Mouse (Mus musculus) limb, embryonic 14.5 days (tissue): ENCODE data around the gene March5. TPM values are rescaled to one million over a fixed set of nuclear protein-coding genes. Genes with fewer than 3 reads are reported as not detected.

Source experiments
- ATAC-seq: fragments of 200-750 bp; cut with Nextera tagmentation; 2 replicates; pipeline ENCODE4 v1.8.0; 2017; ENCODE audit warnings: low read depth, moderate number of reproducible peaks, moderate TSS enrichment; ENCODE audit not compliant: low FRiP score
- DNase-seq: peaks from one replicate; pipeline ENCODE4 v3.0.0-alpha.2; 2015; ENCODE audit warnings: low spot score
- H3K27ac ChIP-seq: fragments of 300-500 bp; sonication (generic); replicated peaks from 2 replicates; pipeline ENCODE4 v1.5.1; 2014; ENCODE audit warnings: low read depth, mild to moderate bottlenecking, low read length, moderate library complexity, mixed read lengths
- H3K27me3 ChIP-seq: fragments of 300-500 bp; sonication (generic); 2 replicates; pipeline ENCODE4 v1.6.1; 2014; ENCODE audit warnings: low read length, mixed read lengths; ENCODE audit not compliant: control insufficient read depth, insufficient read depth
- H3K36me3 ChIP-seq: fragments of 300-500 bp; sonication (generic); 2 replicates; pipeline ENCODE4 v1.6.1; 2014; ENCODE audit warnings: mild to moderate bottlenecking, low read length, moderate library complexity, mixed read lengths; ENCODE audit not compliant: control insufficient read depth, insufficient read depth
- H3K4me1 ChIP-seq: fragments of 300-500 bp; sonication (generic); 2 replicates; pipeline ENCODE4 v1.6.1; 2014; ENCODE audit warnings: antibody characterized with exemption, low read length, mixed read lengths; ENCODE audit not compliant: control insufficient read depth, insufficient read depth
- H3K4me2 ChIP-seq: fragments of 300-500 bp; sonication (generic); replicated peaks from 2 replicates; pipeline ENCODE4 v1.6.1; 2014; ENCODE audit warnings: low read depth, mild to moderate bottlenecking, low read length, moderate library complexity; ENCODE audit not compliant: severe bottlenecking
- H3K4me3 ChIP-seq: fragments of 300-500 bp; sonication (generic); replicated peaks from 2 replicates; pipeline ENCODE4 v1.5.1; 2014; ENCODE audit warnings: low read length
- H3K9ac ChIP-seq: fragments of 300-500 bp; sonication (generic); 2 replicates; pipeline ENCODE4 v1.6.1; 2014; ENCODE audit warnings: mild to moderate bottlenecking, low read depth, low read length, moderate library complexity; ENCODE audit not compliant: severe bottlenecking
- H3K9me3 ChIP-seq: fragments of 300-500 bp; sonication (generic); 2 replicates; pipeline ENCODE4 v1.6.1; 2016; ENCODE audit warnings: low read length; ENCODE audit not compliant: control insufficient read depth
- POLR2A ChIP-seq: fragments of 200-500 bp; IDR thresholded peaks from 2 replicates; pipeline ENCODE4 v1.8.0; 2012; ENCODE audit warnings: inconsistent platforms, mild to moderate bottlenecking, moderate library complexity, borderline replicate concordance; ENCODE audit not compliant: insufficient read depth, insufficient read length; ENCODE audit errors: extremely low read depth
- WGBS: fragments of 180-500 bp; shearing (Covaris S2); extraction: QIAGEN DNeasy Blood & Tissue Kit; methylation state at CpG from one replicate; pipeline ENCODE4 v1.1.7; 2014; 5-methylcytosine and 5-hydroxymethylcytosine counted together
- polyA plus RNA-seq, 2 experiments: library from polyadenylated mRNA; depleted of rRNA in 1 of 2; stranded (reverse) in 1 of 2; unstranded in 1 of 2; fragments of >200 nt; fragmentation: Nextera tagmentation in 1 of 2; extraction: Ambion mirVana in 1 of 2; gene quantifications; 2 replicates each; pipeline versions ENCODE4 v1.2.1 to v1.2.3; 2012 to 2014

Gene March5
- polyA plus RNA-seq, 2 experiments = 67.0 to 106 TPM

DNA sequence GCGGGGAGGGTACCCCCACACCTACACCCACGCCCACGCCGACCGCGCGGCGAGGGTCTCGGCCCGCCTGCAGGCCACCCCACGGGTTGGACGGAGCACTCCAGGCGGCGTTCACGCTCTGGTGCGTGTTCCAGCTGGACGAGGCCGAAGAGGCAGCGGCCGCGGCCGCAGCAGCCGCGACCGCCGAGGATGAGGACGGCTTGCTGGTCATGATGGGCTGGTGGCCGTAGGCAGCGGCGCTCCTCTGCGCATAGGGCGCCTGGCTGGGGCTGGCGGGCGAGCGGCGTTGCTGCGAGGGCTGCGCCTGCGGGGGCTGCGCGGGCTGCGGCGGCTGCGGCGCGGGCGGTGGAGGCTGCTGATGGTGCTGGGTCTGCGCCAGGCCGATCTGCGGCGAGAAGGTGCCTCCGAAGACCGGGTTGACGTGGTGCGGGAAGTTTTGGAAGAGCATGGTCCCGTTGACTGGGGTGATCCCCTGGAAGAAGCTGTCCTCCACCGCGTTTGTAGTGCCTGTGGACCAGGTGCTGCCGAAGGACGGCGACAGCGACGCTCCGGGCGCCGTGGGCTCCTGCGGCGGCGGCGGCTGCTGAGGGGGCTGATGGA is 33.1 kb upstream of the March5 start:
- peaks cover 11% of the 10 kb centered on the region; the same call in 1 of the 2 replicates for H3K4me1 ChIP-seq
- no peak for DNase-seq
- H3K4me2 ChIP-seq = peak overlapping the region; percentile 100
- peaks cover 39% of the 10 kb centered on the region for H3K27me3 ChIP-seq
- no peaks in the 10 kb centered on the region for H3K9me3 ChIP-seq
- no peak for TF ChIP-seq POLR2A
- H3K4me3 ChIP-seq = peak overlapping the region; percentile 63
- H3K9ac ChIP-seq = peak overlapping the region; percentile 55
- H3K27ac ChIP-seq = no peak overlapping the region
- under 1% methylated on average over 63 of the region's 70 CpGs for WGBS
- ATAC-seq = peak; percentile 45
- no peaks in the 10 kb centered on the region for H3K36me3 ChIP-seq

DNA sequence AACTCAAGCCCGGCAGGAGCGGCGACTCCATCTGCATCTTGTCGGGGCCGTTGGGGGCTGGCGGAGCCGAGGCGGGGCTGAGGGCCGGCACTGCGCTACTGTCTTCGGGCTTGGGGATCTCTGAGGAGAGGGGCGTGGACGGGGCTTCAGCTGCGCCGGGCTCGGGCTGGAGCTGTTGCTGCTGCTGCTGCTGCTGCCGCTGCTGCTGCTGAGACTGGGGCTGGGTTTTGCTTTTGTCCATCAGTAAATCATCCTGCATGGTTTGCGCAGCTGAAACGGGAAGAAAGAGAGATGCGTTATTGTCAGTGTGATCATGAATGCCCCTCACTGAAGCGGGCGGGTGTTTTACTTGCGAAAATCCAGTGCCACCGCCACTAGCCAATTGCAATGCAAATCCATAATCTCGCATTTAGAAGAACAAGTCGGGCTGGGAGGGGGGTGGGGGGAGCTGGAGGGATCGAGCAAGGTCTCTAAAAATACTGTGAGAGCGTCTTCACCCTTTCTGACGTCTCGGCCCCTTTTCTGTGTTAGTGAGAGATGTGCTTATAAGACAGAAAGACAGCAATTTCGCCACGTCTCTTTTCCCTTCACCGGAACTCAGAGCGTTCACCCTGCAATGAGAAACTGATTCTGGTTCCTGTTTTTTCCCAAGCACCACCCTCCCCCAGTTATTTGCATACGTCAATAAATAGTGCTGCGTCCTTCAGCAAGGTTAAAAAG is 32.5 kb upstream of the March5 start:
- no peak for TF ChIP-seq POLR2A
- ATAC-seq (peak; percentile 73), DNase-seq (peak; percentile 52)
- Histone ChIP-seq H3K9me3 (no peaks in the 10 kb centered on the region), H3K4me3 (peak overlapping the region; percentile 63), H3K36me3 (no peaks in the 10 kb centered on the region), H3K9ac (peak overlapping the region; percentile 55), H3K4me2 (peak overlapping the region; percentile 100), H3K27ac (no peak overlapping the region), H3K4me1 (peaks cover 11% of the 10 kb centered on the region; the same call in 1 of the 2 replicates), H3K27me3 (peaks cover 39% of the 10 kb centered on the region)
- WGBS = under 1% methylated on average over 34 of the region's 36 CpGs

DNA sequence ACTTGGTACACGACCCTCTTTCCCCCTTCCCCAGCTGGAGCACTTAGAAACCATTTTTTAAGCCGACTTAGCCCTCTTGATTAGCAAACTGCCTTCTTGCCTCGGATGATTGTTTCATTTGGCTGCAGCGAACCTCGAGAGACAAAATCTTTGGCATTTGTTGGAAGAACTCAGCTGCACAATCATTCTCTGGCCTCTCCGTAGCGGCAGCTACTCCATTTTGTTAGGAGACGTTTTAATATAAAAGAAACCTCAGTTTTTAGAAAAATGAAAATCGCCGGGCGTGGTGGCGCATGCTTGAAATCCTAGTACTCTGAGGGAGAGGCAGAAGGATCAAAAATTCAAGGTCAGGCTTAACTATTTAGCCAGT is 31.9 kb upstream of the March5 start:
- H3K9me3 ChIP-seq = no peaks in the 10 kb centered on the region
- peak; percentile 19 for DNase-seq
- peak overlapping the region; percentile 63 for H3K4me3 ChIP-seq
- no peak for TF ChIP-seq POLR2A
- WGBS = 1% methylated on average over 12 of the region's 12 CpGs
- H3K9ac ChIP-seq = no peak overlapping the region
- no peak overlapping the region for H3K27ac ChIP-seq
- peaks cover 11% of the 10 kb centered on the region; the same call in 1 of the 2 replicates for H3K4me1 ChIP-seq
- H3K36me3 ChIP-seq = no peaks in the 10 kb centered on the region
- no peak for ATAC-seq
- peak overlapping the region; percentile 100 for H3K4me2 ChIP-seq
- H3K27me3 ChIP-seq = peaks cover 39% of the 10 kb centered on the region

DNA sequence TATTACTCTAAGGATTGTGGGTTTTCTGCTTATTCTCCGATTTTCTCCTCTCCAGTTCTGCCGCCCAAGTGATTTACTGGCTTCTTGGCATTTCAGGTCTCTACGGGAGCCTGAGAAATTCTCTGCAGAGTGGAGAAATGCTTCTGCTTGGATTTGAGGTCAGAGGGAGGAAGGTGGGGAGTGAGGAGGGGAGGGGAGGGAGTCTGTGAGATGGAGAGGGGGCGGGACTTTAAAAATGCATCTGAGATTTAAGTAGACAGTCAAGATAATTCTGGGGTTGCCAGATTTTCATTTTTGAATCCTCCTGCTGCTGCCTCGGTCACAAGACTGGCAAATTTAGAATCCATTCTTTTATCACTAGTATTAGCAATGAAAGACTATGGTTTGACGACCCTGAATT is 31.4 kb upstream of the March5 start:
- Histone ChIP-seq H3K27me3 (peaks cover 39% of the 10 kb centered on the region), H3K36me3 (no peaks in the 10 kb centered on the region), H3K27ac (no peak overlapping the region), H3K4me3 (peak overlapping the region; percentile 63), H3K9ac (no peak overlapping the region), H3K4me2 (peak overlapping the region; percentile 100), H3K4me1 (peaks cover 11% of the 10 kb centered on the region; the same call in 1 of the 2 replicates), H3K9me3 (no peaks in the 10 kb centered on the region)
- ATAC-seq (no peak), DNase-seq (no peak)
- 10% methylated on average over 6 of the region's 6 CpGs for WGBS
- no peak for TF ChIP-seq POLR2A

DNA sequence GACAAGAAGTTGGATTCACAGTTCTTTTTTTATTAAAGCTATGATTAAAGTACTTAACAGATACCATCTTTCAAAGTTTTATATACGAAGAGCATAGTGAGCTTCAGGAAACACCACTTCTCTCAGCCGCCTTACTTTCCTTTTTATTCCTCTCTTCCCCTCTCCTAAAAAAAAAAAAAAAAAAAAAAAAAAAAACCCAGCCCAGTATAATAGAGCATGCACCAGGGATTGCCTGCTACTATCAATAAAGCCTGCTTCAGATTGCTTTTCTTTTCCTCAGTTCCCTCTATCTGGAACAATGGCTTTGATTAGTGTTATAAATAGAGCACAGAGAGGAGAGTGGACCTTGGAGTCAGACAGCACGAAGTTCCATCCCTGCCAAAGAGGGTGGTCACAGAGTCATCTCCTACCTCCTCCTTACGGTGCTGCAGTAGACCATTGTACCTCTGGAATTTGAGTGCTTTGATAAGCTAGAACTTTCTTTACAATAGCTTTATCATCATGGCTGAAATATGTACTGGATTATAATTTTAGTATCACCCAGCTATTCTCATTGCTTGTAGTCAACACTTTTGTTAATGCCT is 30.4 kb upstream of the March5 start:
- Histone ChIP-seq H3K4me2 (no peak overlapping the region), H3K27me3 (peaks cover 39% of the 10 kb centered on the region), H3K9ac (no peak overlapping the region), H3K9me3 (no peaks in the 10 kb centered on the region), H3K4me3 (no peak overlapping the region), H3K27ac (no peak overlapping the region), H3K36me3 (no peaks in the 10 kb centered on the region), H3K4me1 (peaks cover 11% of the 10 kb centered on the region; the same call in 1 of the 2 replicates)
- TF ChIP-seq POLR2A = no peak
- no peak for DNase-seq
- no peak for ATAC-seq
- WGBS = 41% methylated on average over 4 of the region's 4 CpGs
